Mouse (Mus musculus): ENCODE results near the gene Mier3. TPM values are rescaled to one million over a fixed set of nuclear protein-coding genes. Genes with fewer than 3 reads are reported as not detected.

The Mier3 gene
- polyA plus RNA-seq, 1 experiment from 2014 or later: 6.0 TPM

GRCm38 (mm10) chr13:111744233-111745000 is 63.6 kb downstream of the Mier3 start:
- no peaks in the 10 kb centered on the region for H3K4me1 ChIP-seq (replicated peaks; ENCODE audit: control insufficient read depth, insufficient read depth, low read length)
- H3K4me2 ChIP-seq (replicated peaks; ENCODE audit: low read depth): no peak overlapping the region
- no peak for ATAC-seq
- 71% methylated on average over 6 of the region's 6 CpGs for WGBS
- H3K36me3 ChIP-seq (ENCODE audit: control insufficient read depth, insufficient read depth): peaks cover 15% of the 10 kb centered on the region
- no peaks in the 10 kb centered on the region for H3K9me3 ChIP-seq (ENCODE audit: control insufficient read depth)
- H3K27me3 ChIP-seq (replicated peaks; ENCODE audit: control insufficient read depth, insufficient read depth, low read length): no peaks in the 10 kb centered on the region
- H3K27ac ChIP-seq (ENCODE audit: low read depth, low read length): no peak overlapping the region
- no peak overlapping the region for H3K4me3 ChIP-seq (ENCODE audit: low read depth, low read length)
- TF ChIP-seq CTCF (IDR thresholded peaks at IDR 0.05; ENCODE audit: low read depth): no peak
- no peak overlapping the region for H3K9ac ChIP-seq (ENCODE audit: low read depth, low read length)

DNA sequence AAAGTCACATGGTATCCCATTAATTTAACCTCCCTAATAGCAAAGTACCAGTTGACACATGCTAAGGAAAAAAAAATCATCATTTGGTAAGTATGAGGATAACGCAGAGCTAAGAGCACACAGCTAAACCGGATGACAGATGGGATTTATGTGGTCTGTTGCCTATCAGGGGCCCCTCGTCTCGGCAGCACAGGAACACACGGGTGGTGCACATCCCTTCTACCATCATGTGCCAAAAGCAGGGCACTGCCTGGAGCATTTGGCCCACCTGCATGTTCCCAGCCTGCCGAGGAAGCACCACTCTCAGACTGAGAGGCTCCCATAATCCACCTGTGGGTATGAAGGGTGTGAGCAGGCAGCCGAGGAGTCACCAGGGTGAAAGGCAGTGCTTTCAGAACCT is 64.4 kb downstream of the Mier3 start:
- Histone ChIP-seq H3K4me1 (replicated peaks; ENCODE audit: control insufficient read depth, insufficient read depth, low read length) (no peaks in the 10 kb centered on the region), H3K36me3 (ENCODE audit: control insufficient read depth, insufficient read depth) (peaks cover 22% of the 10 kb centered on the region), H3K27me3 (replicated peaks; ENCODE audit: control insufficient read depth, insufficient read depth, low read length) (no peaks in the 10 kb centered on the region), H3K9ac (ENCODE audit: low read depth, low read length) (no peak overlapping the region), H3K9me3 (ENCODE audit: control insufficient read depth) (no peaks in the 10 kb centered on the region), H3K27ac (ENCODE audit: low read depth, low read length) (no peak overlapping the region), H3K4me3 (ENCODE audit: low read depth, low read length) (no peak overlapping the region), H3K4me2 (replicated peaks; ENCODE audit: low read depth) (no peak overlapping the region)
- ATAC-seq: no peak
- no peak for TF ChIP-seq CTCF (IDR thresholded peaks at IDR 0.05; ENCODE audit: low read depth)
- WGBS: 65% methylated on average over 7 of the region's 7 CpGs

- WGBS: 94% methylated on average over 5 of the region's 5 CpGs
- no peak overlapping the region for H3K9ac ChIP-seq (ENCODE audit: low read depth, low read length)
- TF ChIP-seq CTCF (IDR thresholded peaks at IDR 0.05; ENCODE audit: low read depth): no peak
- no peak overlapping the region for H3K4me2 ChIP-seq (replicated peaks; ENCODE audit: low read depth)
- no peak for ATAC-seq
- H3K27ac ChIP-seq (ENCODE audit: low read depth, low read length): no peak overlapping the region
- peaks cover 38% of the 10 kb centered on the region for H3K36me3 ChIP-seq (ENCODE audit: control insufficient read depth, insufficient read depth)
- no peaks in the 10 kb centered on the region for H3K4me1 ChIP-seq (replicated peaks; ENCODE audit: control insufficient read depth, insufficient read depth, low read length)
- no peaks in the 10 kb centered on the region for H3K9me3 ChIP-seq (ENCODE audit: control insufficient read depth)
- no peaks in the 10 kb centered on the region for H3K27me3 ChIP-seq (replicated peaks; ENCODE audit: control insufficient read depth, insufficient read depth, low read length)
- no peak overlapping the region for H3K4me3 ChIP-seq (ENCODE audit: low read depth, low read length)
Observed at GRCm38 (mm10) chr13:111746831-111747230, 66.1 kb downstream of the Mier3 start.

DNA sequence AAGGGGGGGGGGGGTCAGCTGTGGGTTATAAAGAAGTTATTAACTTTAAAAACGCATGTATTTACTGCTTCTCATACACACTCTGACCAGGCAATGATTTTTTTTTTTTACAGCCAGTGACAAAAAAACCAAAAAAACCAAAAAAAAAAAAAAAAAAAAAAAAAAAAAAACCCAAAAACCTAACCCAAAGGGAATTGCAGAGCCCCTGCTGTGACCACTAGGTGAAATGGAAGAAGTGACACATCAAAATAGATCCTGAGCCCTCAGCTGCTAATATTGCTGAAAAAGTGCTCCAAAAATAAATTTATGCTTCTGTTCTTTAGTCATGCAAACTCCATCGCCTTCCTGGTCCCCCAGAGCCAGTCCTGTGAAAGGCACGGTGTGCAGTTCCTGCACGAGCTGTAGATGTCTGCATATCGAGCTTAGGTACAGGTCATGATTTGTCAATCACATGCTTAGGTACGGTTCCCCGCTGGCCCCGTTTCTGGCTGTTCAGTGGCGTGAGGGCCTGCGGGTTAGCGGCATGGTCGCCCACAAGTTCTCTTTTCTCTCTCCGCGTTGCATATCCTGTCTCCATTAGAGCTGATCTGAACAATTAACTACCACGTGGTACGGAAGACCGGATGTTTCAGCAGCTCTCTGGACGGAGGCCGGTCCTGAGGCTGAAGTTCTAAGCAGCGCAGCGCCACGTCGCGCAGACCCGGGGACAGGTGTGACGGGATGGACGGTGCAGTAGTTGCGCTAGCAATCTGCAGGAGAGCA is 67.7 kb downstream of the Mier3 start:
- no peaks in the 10 kb centered on the region for H3K4me1 ChIP-seq (replicated peaks; ENCODE audit: control insufficient read depth, insufficient read depth, low read length)
- no peak for ATAC-seq
- no peaks in the 10 kb centered on the region for H3K27me3 ChIP-seq (replicated peaks; ENCODE audit: control insufficient read depth, insufficient read depth, low read length)
- 93% methylated on average over 28 of the region's 28 CpGs for WGBS
- H3K9me3 ChIP-seq (ENCODE audit: control insufficient read depth): no peaks in the 10 kb centered on the region
- TF ChIP-seq CTCF (IDR thresholded peaks at IDR 0.05; ENCODE audit: low read depth): no peak
- H3K9ac ChIP-seq (ENCODE audit: low read depth, low read length): no peak overlapping the region
- peaks cover 53% of the 10 kb centered on the region for H3K36me3 ChIP-seq (ENCODE audit: control insufficient read depth, insufficient read depth)
- H3K4me3 ChIP-seq (ENCODE audit: low read depth, low read length): no peak overlapping the region
- H3K27ac ChIP-seq (ENCODE audit: low read depth, low read length): no peak overlapping the region; the same call in 1 of the 2 replicates
- no peak overlapping the region for H3K4me2 ChIP-seq (replicated peaks; ENCODE audit: low read depth)

DNA sequence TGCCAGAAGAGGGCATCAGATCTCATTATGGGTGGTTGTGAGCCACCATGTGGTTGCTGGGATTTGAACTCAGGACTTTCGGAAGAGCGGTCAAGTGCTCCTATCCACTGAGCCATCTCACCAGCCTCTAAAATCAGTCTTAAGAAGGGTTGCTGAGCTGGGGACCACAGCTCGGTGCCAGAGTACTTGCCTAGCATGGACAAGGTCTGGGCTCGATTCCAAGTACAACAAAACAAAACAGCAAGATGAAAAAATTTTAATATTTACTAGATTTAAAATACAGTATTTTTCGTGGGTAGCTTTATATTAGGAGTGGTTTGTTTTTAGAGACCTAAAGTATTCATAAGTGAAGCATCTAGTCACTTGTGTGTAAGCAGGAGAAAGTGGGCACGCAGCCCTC is 72.5 kb downstream of the Mier3 start:
- WGBS: 88% methylated on average over 6 of the region's 6 CpGs
- H3K27ac ChIP-seq (ENCODE audit: low read depth, low read length): no peak overlapping the region
- H3K4me2 ChIP-seq (replicated peaks; ENCODE audit: low read depth): no peak overlapping the region
- TF ChIP-seq CTCF (IDR thresholded peaks at IDR 0.05; ENCODE audit: low read depth): no peak
- H3K4me3 ChIP-seq (ENCODE audit: low read depth, low read length): no peak overlapping the region
- H3K9me3 ChIP-seq (ENCODE audit: control insufficient read depth): no peaks in the 10 kb centered on the region
- no peak for ATAC-seq
- H3K4me1 ChIP-seq (replicated peaks; ENCODE audit: control insufficient read depth, insufficient read depth, low read length): no peaks in the 10 kb centered on the region
- H3K27me3 ChIP-seq (replicated peaks; ENCODE audit: control insufficient read depth, insufficient read depth, low read length): no peaks in the 10 kb centered on the region
- H3K9ac ChIP-seq (ENCODE audit: low read depth, low read length): no peak overlapping the region
- H3K36me3 ChIP-seq (ENCODE audit: control insufficient read depth, insufficient read depth): peaks cover 94% of the 10 kb centered on the region

- ATAC-seq: no peak
- H3K9me3 ChIP-seq (ENCODE audit: control insufficient read depth): no peaks in the 10 kb centered on the region
- no peak overlapping the region for H3K4me2 ChIP-seq (replicated peaks; ENCODE audit: low read depth)
- TF ChIP-seq CTCF (IDR thresholded peaks at IDR 0.05; ENCODE audit: low read depth): no peak
- H3K4me1 ChIP-seq (replicated peaks; ENCODE audit: control insufficient read depth, insufficient read depth, low read length): no peaks in the 10 kb centered on the region
- 99% methylated on average over 18 of the region's 18 CpGs for WGBS
- no peak overlapping the region for H3K4me3 ChIP-seq (ENCODE audit: low read depth, low read length)
- H3K36me3 ChIP-seq (ENCODE audit: control insufficient read depth, insufficient read depth): peaks cover 96% of the 10 kb centered on the region
- H3K9ac ChIP-seq (ENCODE audit: low read depth, low read length): no peak overlapping the region
- H3K27ac ChIP-seq (ENCODE audit: low read depth, low read length): no peak overlapping the region
- no peaks in the 10 kb centered on the region for H3K27me3 ChIP-seq (replicated peaks; ENCODE audit: control insufficient read depth, insufficient read depth, low read length)
Observed at GRCm38 (mm10) chr13:111755377-111755776, 74.6 kb downstream of the Mier3 start.

Data from intestine, postnatal 0 days (tissue).